Comparison of ENCODE assay signal across 15 mouse cellular contexts in genomic region chr10:96848496-96848895, GRCm38 (mm10).
DNase-seq lines count a peak whose midpoint lies in the region.
"Had no signal": no experiment of that assay in that cellular context is flagged by ENCODE, and none has a peak within 500 bp of the region (broad histone marks: within the 10 kb centered on the region; RNA-seq: fewer than 3 reads in every experiment).

No protein-coding gene starts in this region.

- 0 out of 2 replicates have a peak overlapping the region, but pooled peaks have one; percentile 12 for H3K27ac ChIP-seq in brown adipose tissue, adult 24 weeks (replicated peaks; ENCODE audit: low read depth, low read length)
- H3K27ac ChIP-seq: embryonic facial prominence, embryonic 12.5 days; forebrain, embryonic 15.5 days; heart, embryonic 15.5 days; hindbrain, embryonic 14.5 days; intestine, embryonic 15.5 days had no signal

- intact Hi-C loops in left cerebral cortex, postnatal 4 days (cut with DNase I) = no loop called here
- intact Hi-C loops in left cerebral cortex, postnatal 36 days (cut with DNase I) = no loop called here

- peak; percentile 52 for DNase-seq in cerebellum, adult 9-11 months
- DNase-seq in cerebellum, postnatal 36 days = no peak
- peak; percentile 7 for DNase-seq in left cerebral cortex, postnatal 4 days
- no peak for DNase-seq in left cerebral cortex, postnatal 36 days (ENCODE audit: low spot score in 2 of 2)
- DNase-seq in natural killer cell, adult 2 months (ENCODE audit: low spot score in 2 of 2) = no peak
- DNase-seq in kidney, postnatal 4 days = no peak
- DNase-seq: B cell, adult 2 months; gastrocnemius, postnatal 36 days; heart, postnatal 14 days had no signal

- peaks cover 5% of the 10 kb centered on the region; the same call in 1 of the 2 replicates for H3K4me1 ChIP-seq in brown adipose tissue, adult 24 weeks (ENCODE audit: control insufficient read depth, insufficient read depth, insufficient read length, low read length)
- H3K4me1 ChIP-seq: embryonic facial prominence, embryonic 12.5 days; heart, embryonic 15.5 days; intestine, embryonic 15.5 days had no signal

- no peak overlapping the region for H3K4me3 ChIP-seq in brown adipose tissue, adult 24 weeks (ENCODE audit: insufficient read depth, low read depth, low read length)
- H3K4me3 ChIP-seq: embryonic facial prominence, embryonic 12.5 days; forebrain, embryonic 15.5 days; heart, embryonic 15.5 days; intestine, embryonic 15.5 days had no signal

Comparison
In these comparisons a context has a peak if more than half of its experiments do, and no peak if none do; other contexts are left out.
1. DNase-seq: peak in cerebellum, adult 9-11 months (single experiment) and left cerebral cortex, postnatal 4 days (single experiment); none in cerebellum, postnatal 36 days (0 of 2), left cerebral cortex, postnatal 36 days (0 of 2), natural killer cell, adult 2 months (0 of 2) and kidney, postnatal 4 days (0 of 2).